Mouse (Mus musculus): Measurements from ENCODE around the gene Gm10770.

GRCm38 (mm10) chr2:150132773-150133172, 46.7 kb downstream of the Gm10770 start:
- no peak for TF ChIP-seq CTCF (IDR thresholded peaks at IDR 0.05; ENCODE audit: borderline replicate concordance, extremely low read depth, insufficient read depth, insufficient read length)
- no peak for TF ChIP-seq POLR2A (IDR thresholded peaks at IDR 0.05; ENCODE audit: borderline replicate concordance, extremely low read depth, insufficient read depth, insufficient read length, poor library complexity, severe bottlenecking)
